In the genomic region with DNA sequence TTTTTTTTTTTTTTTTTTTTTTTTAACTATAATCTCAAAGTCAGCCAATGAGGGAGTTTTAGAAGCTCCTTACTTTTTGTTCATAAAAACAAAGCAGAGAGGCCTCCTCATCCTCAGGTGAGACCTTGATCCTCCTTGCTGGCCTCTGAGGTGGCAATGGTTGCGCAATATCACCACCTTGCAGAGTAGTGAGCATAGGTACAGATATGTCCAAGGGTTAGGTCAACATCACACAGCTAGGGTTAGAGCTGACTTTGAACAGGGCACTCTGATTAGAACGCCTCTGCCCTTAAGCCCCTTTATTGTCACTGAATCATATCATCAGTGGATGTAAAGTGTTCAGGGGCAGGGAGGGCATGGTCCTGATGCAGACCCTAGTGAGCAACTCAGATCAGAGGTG, we compare ENCODE assay signal across 6 mouse cellular contexts.
"Had no signal": no experiment of that assay in that cellular context is flagged by ENCODE, and none has a peak within 500 bp of the region (broad histone marks: within the 10 kb centered on the region; RNA-seq: fewer than 3 reads in every experiment).

No protein-coding gene starts in this region.

- H3K4me2 ChIP-seq: neural tube, embryonic 12.5 days had no signal

- ATAC-seq: inflammation-experienced regulatory T-cells, adult 6 months had no signal

- H3K4me3 ChIP-seq: left cerebral cortex, adult 2 months; limb, embryonic 10.5 days; midbrain, embryonic 15.5 days; neural tube, embryonic 12.5 days had no signal

- H3K27ac ChIP-seq: left cerebral cortex, adult 2 months; limb, embryonic 10.5 days; midbrain, embryonic 15.5 days; neural tube, embryonic 12.5 days had no signal

- H3K9ac ChIP-seq: midbrain, embryonic 15.5 days; neural tube, embryonic 12.5 days had no signal

- H3K4me1 ChIP-seq: neural tube, embryonic 12.5 days had no signal

- H3K36me3 ChIP-seq: limb, embryonic 10.5 days; midbrain, embryonic 15.5 days; neural tube, embryonic 12.5 days had no signal

- H3K27me3 ChIP-seq: neural tube, embryonic 12.5 days had no signal

- DNase-seq: kidney, adult 8-10 months had no signal

- H3K9me3 ChIP-seq: limb, embryonic 10.5 days; midbrain, embryonic 15.5 days; neural tube, embryonic 12.5 days had no signal
